Mouse (Mus musculus) kidney, adult 2 months (tissue): ENCODE results near the gene Svop. TPM values are rescaled to one million over a fixed set of nuclear protein-coding genes. Genes with fewer than 3 reads are reported as not detected.
A peak's percentile ranks its signal among the peaks of the same experiment; 100 is the strongest.

Source experiments
- DNase-seq: peaks from one replicate; pipeline ENCODE4 v3.0.0; 2021
- H3K27ac ChIP-seq: fragments of 200-500 bp; 2 replicates; pipeline ENCODE4 v1.5.1; 2012; ENCODE audit warnings: low read depth, low read length, control low read depth, inconsistent platforms; ENCODE audit not compliant: insufficient read depth
- H3K27me3 ChIP-seq: fragments of 200-500 bp; replicated peaks from 2 replicates; pipeline ENCODE4 v1.6.1; 2012; ENCODE audit warnings: mild to moderate bottlenecking, moderate library complexity, low read length, inconsistent platforms; ENCODE audit not compliant: control insufficient read depth, insufficient read depth
- H3K36me3 ChIP-seq: fragments of 200-500 bp; 2 replicates; pipeline ENCODE4 v1.6.1; 2012; ENCODE audit warnings: mild to moderate bottlenecking, moderate library complexity, low read length, inconsistent platforms; ENCODE audit not compliant: control insufficient read depth, insufficient read depth
- H3K4me1 ChIP-seq: fragments of 200-500 bp; 2 replicates; pipeline ENCODE4 v1.6.1; 2011; ENCODE audit warnings: low read length; ENCODE audit not compliant: control insufficient read depth, insufficient read depth
- H3K4me3 ChIP-seq: fragments of 200-500 bp; 2 replicates; pipeline ENCODE4 v1.5.1; 2011; ENCODE audit warnings: mild to moderate bottlenecking, low read depth, low read length, control low read depth; ENCODE audit not compliant: insufficient read depth
- CTCF ChIP-seq: fragments of 200-500 bp; conservative IDR thresholded peaks from 2 replicates; pipeline ENCODE4 v1.5.1; 2011; ENCODE audit warnings: low read depth, mild to moderate bottlenecking, control low read depth, low read length, moderate library complexity, mixed read lengths; ENCODE audit not compliant: insufficient read depth, insufficient read length
- POLR2A ChIP-seq: fragments of 200-500 bp; IDR thresholded peaks from one replicate; pipeline ENCODE4 v1.6.1; 2011; ENCODE audit warnings: low read depth, low read length, control low read depth
- WGBS: fragments of 180-500 bp; shearing (Covaris S2); methylation state at CpG from one replicate; pipeline ENCODE4 v1.1.7; 2018; 5-methylcytosine and 5-hydroxymethylcytosine counted together
- polyA plus RNA-seq: library from polyadenylated mRNA; depleted of rRNA; stranded (reverse); fragments of >200 nt; gene quantifications from 2 replicates; pipeline ENCODE4 v1.2.3, GENCODE M21; 2012

Svop gene
- polyA plus RNA-seq, 1 experiment = 0.45 TPM

DNA sequence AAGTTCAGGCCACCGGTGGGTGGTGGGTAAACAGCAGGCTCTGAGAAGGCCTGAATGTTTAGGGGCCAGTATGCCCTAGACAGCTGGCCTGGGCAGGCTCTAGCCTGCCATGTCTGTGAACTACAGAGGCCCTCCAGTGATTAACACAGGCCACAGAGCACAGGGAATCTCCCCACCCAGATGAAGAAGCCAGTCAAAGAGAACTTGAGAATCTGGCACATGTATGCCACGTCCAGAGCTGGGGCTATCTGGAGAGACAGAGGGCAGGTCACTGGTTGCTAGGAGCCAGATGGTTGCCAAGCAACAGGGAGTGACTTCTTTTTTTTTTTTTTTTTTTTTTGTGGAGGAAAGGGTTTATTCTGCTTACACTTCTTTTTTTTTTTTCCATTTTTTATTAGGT is 19.1 kb downstream of the Svop start:
- Histone ChIP-seq H3K27me3 (no peaks in the 10 kb centered on the region), H3K4me3 (no peak overlapping the region), H3K27ac (no peak overlapping the region), H3K4me1 (no peaks in the 10 kb centered on the region), H3K36me3 (no peaks in the 10 kb centered on the region)
- WGBS = 59% methylated on average over 2 of the region's 2 CpGs
- no peak for TF ChIP-seq CTCF
- TF ChIP-seq POLR2A = no peak
- DNase-seq = no peak

GRCm38 (mm10) chr5:114070858-114071257 is 20.5 kb downstream of the Svop start:
- no peaks in the 10 kb centered on the region for H3K4me1 ChIP-seq
- no peak overlapping the region for H3K4me3 ChIP-seq
- H3K36me3 ChIP-seq = no peaks in the 10 kb centered on the region
- DNase-seq = no peak
- TF ChIP-seq POLR2A (no peak), CTCF (0 out of 2 replicates have a peak, but pooled peaks have one; percentile 5)
- no peak overlapping the region for H3K27ac ChIP-seq
- 93% methylated on average over 4 of the region's 4 CpGs for WGBS
- no peaks in the 10 kb centered on the region for H3K27me3 ChIP-seq

DNA sequence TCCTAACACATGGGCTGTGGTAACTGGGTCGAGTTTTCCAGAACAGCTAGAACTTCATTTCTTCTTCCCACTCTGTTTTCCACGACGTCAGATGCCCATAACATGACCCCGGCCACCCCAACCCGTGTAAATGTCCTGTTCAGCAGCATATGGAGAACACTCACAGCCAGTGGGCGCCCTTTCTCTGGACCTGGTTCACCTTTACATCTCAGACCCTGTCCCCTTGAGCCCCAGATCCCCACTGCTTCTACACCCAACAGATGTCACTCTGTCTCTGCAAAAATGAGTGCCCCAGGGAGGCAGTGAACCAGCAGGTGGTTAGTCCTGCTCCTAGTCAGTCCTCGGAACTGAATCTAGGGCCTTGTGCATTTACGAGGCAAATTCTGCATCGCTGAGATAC is 23.4 kb downstream of the Svop start:
- no peak for TF ChIP-seq POLR2A
- no peak overlapping the region for H3K4me3 ChIP-seq
- 68% methylated on average over 9 of the region's 9 CpGs for WGBS
- no peaks in the 10 kb centered on the region for H3K27me3 ChIP-seq
- no peaks in the 10 kb centered on the region for H3K4me1 ChIP-seq
- DNase-seq = no peak
- no peak overlapping the region for H3K27ac ChIP-seq
- no peaks in the 10 kb centered on the region for H3K36me3 ChIP-seq

- Histone ChIP-seq H3K27me3 (no peaks in the 10 kb centered on the region), H3K27ac (no peak overlapping the region), H3K4me1 (no peaks in the 10 kb centered on the region), H3K36me3 (no peaks in the 10 kb centered on the region), H3K4me3 (no peak overlapping the region)
- no peak for DNase-seq
- no peak for TF ChIP-seq POLR2A
- no peak for TF ChIP-seq CTCF
- 81% methylated on average over 9 of the region's 9 CpGs for WGBS
Measured at GRCm38 (mm10) chr5:114067543-114067942, 23.8 kb downstream of the Svop start.

DNA sequence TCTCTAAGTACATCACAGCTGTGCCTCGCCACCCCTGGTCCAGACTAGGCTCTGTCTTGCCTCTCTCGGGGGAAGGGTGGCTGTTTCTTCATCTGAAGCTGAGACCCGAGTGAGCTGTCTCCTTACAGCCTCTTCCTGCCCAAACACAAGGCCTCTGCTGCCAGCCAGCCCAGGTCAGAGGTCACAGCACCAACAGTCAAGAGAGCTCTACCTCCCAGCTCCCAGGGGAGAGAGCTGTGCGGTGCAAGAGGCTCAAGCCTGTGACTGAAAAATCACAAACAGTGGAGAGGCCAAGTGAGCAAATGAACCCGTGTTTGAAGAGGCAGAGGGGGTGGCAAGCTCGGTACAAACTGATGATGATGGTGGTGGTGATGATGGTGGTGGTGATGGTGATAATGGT is 24.8 kb downstream of the Svop start:
- Histone ChIP-seq H3K27ac (no peak overlapping the region), H3K4me3 (no peak overlapping the region), H3K27me3 (no peaks in the 10 kb centered on the region), H3K4me1 (no peaks in the 10 kb centered on the region), H3K36me3 (no peaks in the 10 kb centered on the region)
- WGBS = 42% methylated on average over 6 of the region's 6 CpGs
- TF ChIP-seq CTCF = no peak
- TF ChIP-seq POLR2A = no peak
- DNase-seq = no peak

DNA sequence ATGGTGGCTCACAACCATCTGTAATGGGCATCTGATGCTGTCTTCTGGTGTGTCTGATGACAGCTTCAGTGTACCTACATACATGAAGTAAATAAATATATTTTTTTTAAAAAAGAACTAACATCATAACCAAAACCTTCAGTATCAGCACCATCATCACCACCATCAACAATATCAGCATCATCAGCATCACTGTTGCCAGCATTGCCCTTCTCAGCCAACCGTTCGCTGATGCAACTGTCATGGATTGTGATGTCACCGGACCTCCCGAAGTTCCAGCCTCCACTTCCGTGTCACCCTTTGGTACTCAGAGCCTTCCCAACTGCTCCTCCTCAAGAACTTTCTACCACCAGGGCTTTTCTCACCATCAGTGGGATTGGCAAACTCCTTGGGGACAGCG is 26.2 kb downstream of the Svop start, which contains the start of gene Usp30:
Usp30 (plus strand) TSS at position 301 of the 400 bp plus-strand sequence.
- 92% methylated on average over 6 of the region's 6 CpGs for WGBS
- Histone ChIP-seq H3K4me3 (no peak within 1 kb of the TSS), H3K27me3 (no peaks in the 10 kb centered on the region), H3K36me3 (no peaks in the 10 kb centered on the region), H3K27ac (no peak within 1 kb of the TSS), H3K4me1 (no peaks in the 10 kb centered on the region)
- no peak for DNase-seq
- TF ChIP-seq POLR2A (no peak), CTCF (no peak)

DNA sequence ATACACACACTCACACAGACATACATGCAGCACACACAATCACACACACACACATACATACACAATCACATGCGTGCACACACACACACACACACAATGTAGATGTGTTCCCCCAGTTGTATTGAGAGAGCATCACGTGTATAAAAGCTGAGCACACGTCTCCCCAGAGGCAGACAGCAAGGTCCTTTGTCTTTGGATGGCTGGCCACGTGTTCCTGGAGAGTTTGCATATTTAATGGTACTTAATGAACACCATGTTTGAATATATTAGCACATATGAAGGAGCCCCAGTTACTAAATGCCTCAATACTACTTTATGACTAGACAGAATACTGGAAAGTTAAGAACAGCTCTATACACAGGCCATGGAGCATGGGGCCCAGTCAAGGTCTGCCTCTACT is 27.4 kb downstream of the Svop start:
- H3K27me3 ChIP-seq = no peaks in the 10 kb centered on the region
- no peaks in the 10 kb centered on the region for H3K36me3 ChIP-seq
- no peak overlapping the region for H3K27ac ChIP-seq
- TF ChIP-seq POLR2A = no peak
- no peak for TF ChIP-seq CTCF
- DNase-seq = no peak
- no peak overlapping the region for H3K4me3 ChIP-seq
- WGBS = 67% methylated on average over 4 of the region's 4 CpGs
- no peaks in the 10 kb centered on the region for H3K4me1 ChIP-seq

DNA sequence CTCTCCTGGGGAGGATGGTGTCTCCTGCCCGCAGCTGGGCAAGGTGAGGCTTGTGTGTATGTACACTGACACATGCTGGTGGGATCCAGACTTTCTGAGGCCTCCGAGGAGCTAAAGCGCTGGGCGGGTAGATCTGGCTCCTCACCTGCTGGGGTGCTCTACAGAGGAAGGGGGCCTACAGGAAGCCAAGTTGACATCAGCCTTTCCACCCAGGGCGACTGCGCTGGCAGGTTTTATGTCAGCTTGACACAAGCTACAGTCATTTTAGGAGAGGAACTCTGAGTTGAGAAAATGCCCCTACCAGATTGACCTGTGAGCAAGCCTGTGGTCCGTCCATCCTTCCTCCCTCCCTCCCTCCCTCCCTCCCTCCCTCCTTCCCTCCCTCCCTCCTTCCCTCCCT is 29.7 kb downstream of the Svop start:
- H3K27ac ChIP-seq = no peak overlapping the region
- no peaks in the 10 kb centered on the region for H3K36me3 ChIP-seq
- no peak for DNase-seq
- 36% methylated on average over 7 of the region's 7 CpGs for WGBS
- TF ChIP-seq CTCF = no peak
- no peak for TF ChIP-seq POLR2A
- no peaks in the 10 kb centered on the region for H3K27me3 ChIP-seq
- H3K4me1 ChIP-seq = no peaks in the 10 kb centered on the region
- no peak overlapping the region for H3K4me3 ChIP-seq
